Mouse (Mus musculus) hindlimb bud, embryonic 11.5 days (tissue): ENCODE data around the gene Rab11fip3.
"Not testable (repeated sequence)": the region's sequence is repeated elsewhere in the genome, so short reads cannot be mapped to it uniquely, and the experiment has no call there.

ENCODE experiments used
- DNase-seq: peaks from one replicate; pipeline ENCODE4 v3.0.0-alpha.2; 2012; ENCODE audit warnings: low read depth, low spot score; ENCODE audit errors: extremely low spot score

Rab11fip3 gene

DNA sequence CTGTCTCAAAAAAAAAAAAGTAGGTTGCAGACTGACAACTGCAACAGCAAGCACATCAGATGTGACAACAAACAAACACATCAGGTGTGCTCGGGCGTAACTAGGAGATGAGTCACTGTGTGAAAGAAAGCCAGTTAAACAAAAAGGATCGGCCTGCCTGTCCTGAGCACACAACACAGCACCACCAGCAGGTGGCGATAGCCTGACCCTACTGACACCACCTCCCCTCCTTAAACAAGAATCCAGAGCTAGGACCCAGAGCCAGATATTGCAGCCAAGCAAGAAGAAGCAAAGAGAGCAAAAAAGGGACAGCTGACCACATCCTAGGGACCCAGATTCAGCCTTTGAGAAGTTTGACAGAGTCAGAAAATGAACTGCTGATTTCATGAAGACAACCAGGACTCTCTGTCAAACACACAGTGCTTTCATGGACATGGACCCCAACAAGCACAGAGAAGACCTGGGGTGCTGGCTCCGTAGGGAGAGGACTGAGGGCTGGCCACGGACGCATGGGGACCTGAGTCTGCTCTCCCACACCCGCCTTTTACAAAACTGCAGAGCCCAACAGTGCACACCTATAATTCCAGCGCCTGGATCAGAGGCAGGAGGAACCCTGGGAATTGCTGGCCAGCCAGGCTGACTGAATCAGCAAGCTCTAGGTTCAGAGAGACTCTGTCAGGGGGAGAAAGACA lies 28.1 kb downstream of the Rab11fip3 start:
- peak; percentile 26 for DNase-seq

DNA sequence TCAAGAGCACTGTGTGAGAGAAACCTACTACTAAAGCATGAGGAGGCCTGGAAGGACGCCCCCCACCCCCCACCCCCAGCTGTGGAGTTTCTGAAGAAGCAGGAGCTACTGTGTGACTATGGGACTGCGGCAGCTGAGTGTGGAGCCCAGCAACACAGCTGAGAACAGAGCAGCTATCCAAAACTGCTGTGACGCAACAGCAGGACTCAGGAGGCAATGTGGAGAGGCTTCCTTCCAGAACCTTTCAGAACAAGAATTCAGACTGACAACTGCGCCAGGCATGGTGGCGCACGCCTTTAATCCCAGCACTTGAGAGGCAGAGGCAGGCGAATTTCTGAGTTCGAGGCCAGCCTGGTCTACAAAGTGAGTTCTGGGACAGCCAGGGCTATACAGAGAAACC lies 28.6 kb downstream of the Rab11fip3 start:
- DNase-seq = not testable (repeated sequence)

GRCm38 (mm10) chr17:26032037-26032436 lies 37.3 kb downstream of the Rab11fip3 start:
- DNase-seq = no peak

GRCm38 (mm10) chr17:26031583-26031982 lies 37.8 kb downstream of the Rab11fip3 start:
- DNase-seq = no peak

GRCm38 (mm10) chr17:26028261-26028660 lies 41.1 kb downstream of the Rab11fip3 start:
- DNase-seq = no peak

DNA sequence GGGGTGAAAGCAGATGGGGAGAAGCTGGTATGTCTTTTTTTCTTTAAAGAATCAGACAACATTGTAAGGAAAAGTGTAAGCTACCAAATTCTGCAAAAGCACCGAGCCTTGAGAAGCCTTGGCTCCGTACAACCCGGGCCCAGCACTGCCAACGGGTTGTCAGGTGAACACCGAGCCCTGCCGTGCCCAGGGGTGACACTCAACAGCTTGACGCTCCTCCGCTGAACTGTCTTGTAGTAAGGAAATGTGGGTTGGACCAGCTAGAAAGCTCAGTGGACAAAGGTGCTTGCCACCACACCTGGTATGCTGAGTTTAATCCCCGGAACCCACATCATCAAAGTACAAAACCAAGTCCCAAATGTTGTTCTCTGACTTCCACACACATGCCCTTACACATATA lies 44.7 kb downstream of the Rab11fip3 start:
- no peak for DNase-seq

DNA sequence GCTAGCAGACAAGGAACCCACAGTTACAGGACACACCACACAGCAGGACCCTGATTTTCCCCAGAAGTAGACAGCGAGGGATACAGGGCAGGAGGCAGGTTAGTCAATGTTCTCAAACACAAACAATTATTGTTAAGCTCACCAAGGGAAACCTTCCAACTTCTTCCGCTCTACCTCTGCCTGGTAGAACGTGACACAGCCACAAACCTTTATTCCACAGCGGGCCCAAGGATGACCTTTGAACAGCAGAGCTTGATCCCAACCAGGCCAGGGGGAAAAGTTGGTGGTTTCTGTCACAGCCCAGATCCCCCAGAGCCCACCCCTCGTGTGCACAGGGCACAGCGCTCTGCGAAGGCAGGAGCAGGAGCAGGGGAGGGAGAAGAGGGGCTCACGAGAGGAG lies 45.4 kb downstream of the Rab11fip3 start:
- DNase-seq = no peak

- DNase-seq = no peak
Observed at GRCm38 (mm10) chr17:26023181-26023580, 46.2 kb downstream of the Rab11fip3 start.

DNA sequence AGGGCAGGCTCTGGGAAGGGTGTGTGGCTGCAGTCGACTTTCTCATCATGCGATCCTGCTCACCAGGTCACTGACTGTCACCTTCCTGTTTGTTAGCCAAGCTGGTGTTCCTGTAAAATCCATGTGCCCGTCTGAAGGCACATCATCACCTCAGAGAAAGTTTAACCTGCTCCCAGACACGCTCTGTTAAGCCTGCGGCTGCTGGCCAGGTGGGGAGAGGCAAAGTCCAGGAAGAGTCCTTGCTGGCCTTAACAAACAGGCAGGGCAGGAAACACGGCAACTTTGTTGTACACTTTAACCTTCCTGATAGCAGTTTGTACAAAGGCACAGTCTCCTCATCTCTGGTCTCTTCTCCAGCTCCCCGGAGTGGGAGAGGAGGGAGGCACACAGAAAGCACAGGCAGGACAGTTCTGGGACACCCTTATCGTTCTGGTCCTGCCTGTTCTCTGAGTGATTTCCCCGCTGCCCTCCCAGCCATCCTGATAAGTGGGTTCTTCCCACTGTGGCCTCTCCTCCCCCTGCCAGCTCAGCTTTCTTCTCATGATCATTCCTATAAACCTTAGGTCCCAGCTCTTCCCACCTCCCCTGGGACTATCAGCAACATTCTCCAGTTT lies 47.5 kb downstream of the Rab11fip3 start:
- DNase-seq = no peak

GRCm38 (mm10) chr17:26020848-26021347 lies 48.5 kb downstream of the Rab11fip3 start:
- no peak for DNase-seq

DNA sequence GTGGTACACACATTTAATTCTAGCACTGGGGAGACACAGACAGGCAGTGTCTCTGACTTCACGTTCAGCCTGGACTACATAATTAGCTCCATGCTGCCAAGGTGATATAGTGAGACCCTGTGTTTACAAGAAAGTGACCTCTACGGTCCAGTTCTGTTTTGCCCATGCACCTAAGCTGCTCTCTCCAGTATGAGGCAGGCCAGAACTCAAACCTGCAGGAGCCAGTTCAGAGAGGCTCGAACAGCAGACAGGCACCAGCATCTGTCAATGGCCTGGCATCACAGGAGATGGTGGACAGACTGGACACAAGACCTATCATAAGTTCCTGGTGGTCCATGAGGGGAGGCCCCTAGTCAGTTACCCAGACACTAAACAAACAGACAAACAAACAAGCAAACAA lies 51.0 kb downstream of the Rab11fip3 start:
- DNase-seq = no peak

DNA sequence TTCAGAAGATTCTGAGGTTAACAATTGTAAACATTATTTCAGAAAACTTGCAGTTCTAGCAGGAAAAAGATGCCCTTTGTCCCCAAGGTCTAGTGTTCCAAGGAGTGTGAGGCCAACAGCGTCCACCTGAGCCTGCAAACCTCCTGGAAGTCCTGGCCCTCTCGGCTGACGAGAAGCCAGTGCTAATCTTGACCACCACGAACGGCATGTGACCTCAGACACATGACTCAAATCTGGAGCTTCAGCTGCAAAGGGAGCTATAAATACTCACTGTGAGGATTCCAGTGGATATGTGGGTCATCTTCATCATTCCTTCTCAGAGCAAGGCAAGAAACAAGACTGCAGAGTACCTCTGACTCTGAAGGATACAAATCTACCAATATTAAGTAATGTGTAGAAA lies 51.4 kb downstream of the Rab11fip3 start:
- DNase-seq = no peak

- no peak for DNase-seq
Observed at GRCm38 (mm10) chr17:26017021-26017420, 52.3 kb downstream of the Rab11fip3 start.

DNA sequence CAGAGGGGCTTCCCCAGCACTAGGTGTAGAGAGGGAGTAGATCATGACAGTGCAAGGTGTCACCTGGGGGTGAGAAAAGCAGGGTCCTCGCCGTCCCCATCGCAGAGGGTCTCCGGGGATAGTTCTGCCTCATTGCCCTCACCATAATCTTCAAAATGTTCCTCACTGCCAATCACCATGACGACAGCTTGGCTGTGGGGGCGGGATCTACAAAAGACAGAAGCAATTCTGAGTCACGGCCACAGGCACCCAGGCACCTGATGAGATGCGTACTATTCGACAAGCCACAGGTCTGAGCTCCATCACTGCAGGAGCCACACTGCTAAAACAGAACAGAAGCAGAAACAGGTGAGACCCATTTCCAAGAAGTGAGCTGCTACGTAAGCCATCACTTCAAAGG lies 55.6 kb downstream of the Rab11fip3 start:
- DNase-seq = no peak

DNA sequence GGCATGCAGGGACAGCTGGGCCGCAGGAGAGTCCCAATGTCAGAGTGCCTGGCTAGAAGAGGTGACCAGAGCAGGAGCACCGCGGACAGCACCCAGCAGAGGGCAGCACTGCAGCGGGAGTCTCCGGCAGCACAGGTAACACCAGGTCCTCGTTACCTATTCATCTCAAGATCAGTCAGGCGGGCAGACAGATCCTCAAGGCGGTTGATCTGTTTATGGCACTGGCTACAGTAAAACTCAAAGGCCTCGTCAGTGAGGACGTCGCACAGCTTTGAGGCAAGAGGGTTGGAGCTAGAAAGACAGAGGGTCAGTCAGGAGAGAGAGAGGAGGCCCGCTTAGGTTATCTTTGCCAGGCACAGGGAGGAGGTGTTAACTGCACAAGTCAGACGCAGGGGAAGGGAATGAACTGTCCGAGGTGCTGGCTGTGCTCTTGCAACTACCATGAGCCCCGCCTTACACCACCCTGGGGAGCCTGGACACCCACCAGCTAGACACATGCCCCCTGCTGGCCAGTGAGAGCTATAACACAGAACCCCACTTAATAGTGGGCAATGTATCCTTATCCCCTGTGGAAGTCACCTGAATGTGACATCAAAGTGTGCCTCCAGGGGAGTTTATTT lies 57.4 kb downstream of the Rab11fip3 start:
- peak; percentile 39 for DNase-seq

DNA sequence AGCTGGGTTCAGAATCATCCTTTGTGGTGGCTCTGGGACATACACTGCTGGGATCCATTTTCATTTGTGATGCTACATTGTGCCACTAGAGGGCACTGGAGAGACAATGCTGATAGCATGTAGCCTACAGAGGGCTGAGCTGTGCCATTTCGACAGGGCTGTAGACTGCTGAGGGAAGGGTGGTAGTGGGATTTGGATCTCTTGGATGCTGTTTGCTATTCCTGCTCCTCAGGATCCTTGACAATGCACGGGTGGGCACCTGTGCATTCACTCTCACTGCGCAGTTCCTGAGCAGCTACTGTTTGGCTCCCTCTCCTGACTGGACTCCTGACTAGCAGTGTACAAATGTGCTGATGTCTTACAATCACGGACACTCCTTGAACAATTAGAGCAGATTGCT lies 59.8 kb downstream of the Rab11fip3 start:
- DNase-seq = peak; percentile 77

DNA sequence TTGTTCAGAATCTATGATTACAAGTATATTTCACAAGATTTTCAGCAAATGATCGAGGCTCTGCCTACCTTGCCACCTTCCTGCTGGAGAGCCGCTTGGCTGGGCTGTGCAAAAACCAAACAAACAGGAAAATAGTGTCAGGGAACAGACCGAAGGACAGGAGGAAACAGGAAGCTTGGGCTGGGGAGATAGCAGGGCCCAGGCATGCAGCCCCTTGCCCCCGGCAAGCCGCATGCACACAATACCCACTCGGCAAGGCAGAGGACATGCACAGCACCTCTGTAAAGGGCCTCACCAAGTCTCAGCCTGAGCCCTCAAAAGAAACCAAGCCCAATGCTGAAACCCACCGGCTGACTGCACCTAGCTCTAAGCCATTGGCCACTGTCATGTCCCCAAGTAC lies 60.6 kb downstream of the Rab11fip3 start:
- DNase-seq = no peak

GRCm38 (mm10) chr17:26008331-26008730 lies 61.0 kb downstream of the Rab11fip3 start:
- no peak for DNase-seq

- no peak for DNase-seq
Observed at GRCm38 (mm10) chr17:26007646-26008045, 61.7 kb downstream of the Rab11fip3 start.

GRCm38 (mm10) chr17:26005731-26006450 lies 63.5 kb downstream of the Rab11fip3 start:
- DNase-seq = no peak

GRCm38 (mm10) chr17:26004711-26005110 lies 64.6 kb downstream of the Rab11fip3 start:
- no peak for DNase-seq

GRCm38 (mm10) chr17:26003864-26004263 lies 65.5 kb downstream of the Rab11fip3 start:
- no peak for DNase-seq
